Mouse (Mus musculus): ENCODE measurements around the gene Cd200r3. TPM values are rescaled to one million over a fixed set of nuclear protein-coding genes. Genes with fewer than 3 reads are reported as not detected.

The Cd200r3 gene
- polyA plus RNA-seq, 1 experiment from 2014 or later, result 1.3 TPM

GRCm38 (mm10) chr16:45020669-45021309, 77.3 kb downstream of the Cd200r3 start:
- WGBS, result 94% methylated on average over 2 of the region's 2 CpGs
- Histone ChIP-seq H3K4me3 (replicated peaks; ENCODE audit: low read length) (no peak overlapping the region), H3K9ac (ENCODE audit: low read length) (no peak overlapping the region), H3K36me3 (ENCODE audit: control insufficient read depth, insufficient read depth, low read length) (no peaks in the 10 kb centered on the region), H3K27me3 (ENCODE audit: control insufficient read depth, insufficient read depth, low read length) (no peaks in the 10 kb centered on the region), H3K4me2 (ENCODE audit: low read depth, low read length) (no peak overlapping the region), H3K9me3 (replicated peaks; ENCODE audit: control insufficient read depth, low read length) (no peaks in the 10 kb centered on the region), H3K4me1 (ENCODE audit: control insufficient read depth, insufficient read depth, low read length) (no peaks in the 10 kb centered on the region), H3K27ac (ENCODE audit: low read length) (no peak overlapping the region)
- ATAC-seq (ENCODE audit: insufficient read depth, low FRiP score), result no peak

- Histone ChIP-seq H3K4me2 (ENCODE audit: low read depth, low read length) (no peak overlapping the region), H3K27me3 (ENCODE audit: control insufficient read depth, insufficient read depth, low read length) (no peaks in the 10 kb centered on the region), H3K27ac (ENCODE audit: low read length) (no peak overlapping the region), H3K36me3 (ENCODE audit: control insufficient read depth, insufficient read depth, low read length) (no peaks in the 10 kb centered on the region), H3K9me3 (replicated peaks; ENCODE audit: control insufficient read depth, low read length) (no peaks in the 10 kb centered on the region), H3K9ac (ENCODE audit: low read length) (no peak overlapping the region), H3K4me3 (replicated peaks; ENCODE audit: low read length) (no peak overlapping the region), H3K4me1 (ENCODE audit: control insufficient read depth, insufficient read depth, low read length) (no peaks in the 10 kb centered on the region)
- ATAC-seq (ENCODE audit: insufficient read depth, low FRiP score), result no peak
Observed at GRCm38 (mm10) chr16:45021443-45021842, 78.0 kb downstream of the Cd200r3 start.

DNA sequence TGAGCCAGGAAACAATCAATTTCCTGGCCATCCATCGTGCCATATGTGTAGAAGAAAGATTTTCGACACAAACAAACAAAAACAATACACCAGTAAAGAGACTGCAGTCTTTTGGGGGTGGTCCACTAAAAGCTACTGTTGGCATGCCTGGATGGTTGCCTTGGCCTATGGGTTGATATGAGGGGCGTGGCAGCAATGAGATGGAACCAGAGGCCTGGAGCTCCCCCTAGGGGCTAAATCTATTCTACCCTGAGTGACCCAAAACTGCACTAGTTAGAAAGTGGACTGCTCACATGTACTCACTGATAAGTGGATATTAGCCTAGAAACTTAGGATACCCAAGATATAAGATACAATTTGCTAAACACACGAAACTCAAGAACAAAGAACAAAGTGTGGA, 80.4 kb downstream of the Cd200r3 start:
- no peak overlapping the region for H3K27ac ChIP-seq (ENCODE audit: low read length)
- H3K4me3 ChIP-seq (replicated peaks; ENCODE audit: low read length), result no peak overlapping the region
- 61% methylated on average over 4 of the region's 4 CpGs for WGBS
- no peaks in the 10 kb centered on the region for H3K36me3 ChIP-seq (ENCODE audit: control insufficient read depth, insufficient read depth, low read length)
- no peaks in the 10 kb centered on the region for H3K9me3 ChIP-seq (replicated peaks; ENCODE audit: control insufficient read depth, low read length)
- H3K4me1 ChIP-seq (ENCODE audit: control insufficient read depth, insufficient read depth, low read length), result no peaks in the 10 kb centered on the region
- H3K27me3 ChIP-seq (ENCODE audit: control insufficient read depth, insufficient read depth, low read length), result no peaks in the 10 kb centered on the region
- ATAC-seq (ENCODE audit: insufficient read depth, low FRiP score), result no peak
- H3K9ac ChIP-seq (ENCODE audit: low read length), result no peak overlapping the region
- no peak overlapping the region for H3K4me2 ChIP-seq (ENCODE audit: low read depth, low read length)

DNA sequence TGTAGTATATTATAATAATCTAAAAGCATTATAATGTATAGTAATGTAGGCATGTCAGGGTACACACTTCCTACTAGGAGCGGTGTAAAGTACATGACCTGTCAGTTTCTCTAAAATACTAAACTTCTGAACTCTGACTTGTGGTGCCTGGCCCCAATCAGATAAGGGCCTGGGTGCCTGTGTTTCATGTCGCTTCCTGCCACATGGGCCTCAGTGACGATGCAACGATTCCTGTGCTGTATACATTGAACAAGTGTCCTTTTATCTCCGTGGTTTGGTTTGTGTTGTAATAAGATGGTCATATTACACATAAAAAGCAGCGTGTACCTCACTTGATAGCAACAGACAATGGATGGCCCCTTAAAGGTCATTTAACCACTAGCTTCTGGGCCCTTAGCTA, 81.8 kb downstream of the Cd200r3 start:
- H3K4me1 ChIP-seq (ENCODE audit: control insufficient read depth, insufficient read depth, low read length), result peaks cover 4% of the 10 kb centered on the region; the same call in 1 of the 2 replicates
- H3K9ac ChIP-seq (ENCODE audit: low read length), result no peak overlapping the region
- no peaks in the 10 kb centered on the region for H3K27me3 ChIP-seq (ENCODE audit: control insufficient read depth, insufficient read depth, low read length)
- H3K9me3 ChIP-seq (replicated peaks; ENCODE audit: control insufficient read depth, low read length), result no peaks in the 10 kb centered on the region
- WGBS, result 68% methylated on average over 6 of the region's 6 CpGs
- H3K4me3 ChIP-seq (replicated peaks; ENCODE audit: low read length), result no peak overlapping the region
- no peak overlapping the region for H3K27ac ChIP-seq (ENCODE audit: low read length)
- H3K36me3 ChIP-seq (ENCODE audit: control insufficient read depth, insufficient read depth, low read length), result no peaks in the 10 kb centered on the region
- H3K4me2 ChIP-seq (ENCODE audit: low read depth, low read length), result no peak overlapping the region
- ATAC-seq (ENCODE audit: insufficient read depth, low FRiP score), result no peak

DNA sequence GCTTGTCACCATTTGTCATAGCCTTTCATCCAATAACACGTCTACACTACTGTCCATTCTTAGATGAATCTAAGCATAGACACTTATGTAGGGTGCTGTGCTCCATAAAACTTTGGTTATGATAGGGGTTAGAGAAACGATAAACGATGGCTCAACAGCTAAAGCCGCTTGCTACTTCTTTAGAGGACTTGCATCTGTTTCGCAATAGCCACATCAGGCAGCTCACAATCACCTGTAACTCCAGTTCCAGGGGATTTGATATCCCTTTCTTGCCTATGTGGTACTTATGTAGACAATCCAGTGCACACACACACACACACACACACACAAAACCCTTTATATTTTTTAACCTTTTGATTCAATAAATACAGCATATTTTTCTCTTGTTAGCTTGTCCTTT, 85.6 kb downstream of the Cd200r3 start:
- H3K4me1 ChIP-seq (ENCODE audit: control insufficient read depth, insufficient read depth, low read length), result peaks cover 9% of the 10 kb centered on the region; the same call in 1 of the 2 replicates
- H3K36me3 ChIP-seq (ENCODE audit: control insufficient read depth, insufficient read depth, low read length), result no peaks in the 10 kb centered on the region
- no peak overlapping the region for H3K9ac ChIP-seq (ENCODE audit: low read length)
- no peak overlapping the region for H3K27ac ChIP-seq (ENCODE audit: low read length)
- no peak overlapping the region for H3K4me2 ChIP-seq (ENCODE audit: low read depth, low read length)
- no peaks in the 10 kb centered on the region for H3K9me3 ChIP-seq (replicated peaks; ENCODE audit: control insufficient read depth, low read length)
- WGBS, result 75% methylated on average over 5 of the region's 5 CpGs
- no peak for ATAC-seq (ENCODE audit: insufficient read depth, low FRiP score)
- no peak overlapping the region for H3K4me3 ChIP-seq (replicated peaks; ENCODE audit: low read length)
- H3K27me3 ChIP-seq (ENCODE audit: control insufficient read depth, insufficient read depth, low read length), result no peaks in the 10 kb centered on the region

GRCm38 (mm10) chr16:45029493-45029892, 86.0 kb downstream of the Cd200r3 start:
- Histone ChIP-seq H3K4me3 (replicated peaks; ENCODE audit: low read length) (no peak overlapping the region), H3K9me3 (replicated peaks; ENCODE audit: control insufficient read depth, low read length) (no peaks in the 10 kb centered on the region), H3K27me3 (ENCODE audit: control insufficient read depth, insufficient read depth, low read length) (no peaks in the 10 kb centered on the region), H3K9ac (ENCODE audit: low read length) (no peak overlapping the region), H3K4me2 (ENCODE audit: low read depth, low read length) (no peak overlapping the region), H3K27ac (ENCODE audit: low read length) (no peak overlapping the region), H3K4me1 (ENCODE audit: control insufficient read depth, insufficient read depth, low read length) (peaks cover 9% of the 10 kb centered on the region; the same call in 1 of the 2 replicates), H3K36me3 (ENCODE audit: control insufficient read depth, insufficient read depth, low read length) (no peaks in the 10 kb centered on the region)
- no peak for ATAC-seq (ENCODE audit: insufficient read depth, low FRiP score)
- 86% methylated on average over 1 of the region's 1 CpGs for WGBS

GRCm38 (mm10) chr16:45030127-45030526, 86.6 kb downstream of the Cd200r3 start:
- Histone ChIP-seq H3K4me3 (replicated peaks; ENCODE audit: low read length) (no peak overlapping the region), H3K36me3 (ENCODE audit: control insufficient read depth, insufficient read depth, low read length) (no peaks in the 10 kb centered on the region), H3K4me1 (ENCODE audit: control insufficient read depth, insufficient read depth, low read length) (peaks cover 9% of the 10 kb centered on the region; the same call in 1 of the 2 replicates), H3K27ac (ENCODE audit: low read length) (no peak overlapping the region), H3K9ac (ENCODE audit: low read length) (no peak overlapping the region), H3K4me2 (ENCODE audit: low read depth, low read length) (no peak overlapping the region), H3K27me3 (ENCODE audit: control insufficient read depth, insufficient read depth, low read length) (no peaks in the 10 kb centered on the region), H3K9me3 (replicated peaks; ENCODE audit: control insufficient read depth, low read length) (no peaks in the 10 kb centered on the region)
- WGBS, result 72% methylated on average over 4 of the region's 4 CpGs
- ATAC-seq (ENCODE audit: insufficient read depth, low FRiP score), result no peak

DNA sequence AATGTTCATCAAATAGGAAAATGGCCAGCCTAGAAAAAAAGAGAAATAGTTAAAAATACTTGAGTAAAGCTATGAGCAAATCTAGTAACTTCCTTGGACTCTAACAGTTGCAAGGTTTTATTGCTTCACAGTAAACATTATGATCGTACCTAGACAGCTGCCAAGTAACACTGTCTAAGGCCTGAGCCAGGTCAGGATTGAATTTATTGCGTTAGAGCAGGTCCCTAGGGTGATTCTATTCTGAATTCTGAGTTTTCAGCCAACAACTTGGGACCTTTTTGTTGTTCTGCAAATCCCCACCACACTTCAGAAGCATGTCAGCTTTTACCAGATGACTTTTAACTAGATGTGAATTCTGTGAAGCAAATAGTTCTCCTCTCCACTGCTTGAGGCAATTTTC, 87.3 kb downstream of the Cd200r3 start:
- Histone ChIP-seq H3K9me3 (replicated peaks; ENCODE audit: control insufficient read depth, low read length) (no peaks in the 10 kb centered on the region), H3K4me2 (ENCODE audit: low read depth, low read length) (no peak overlapping the region), H3K4me1 (ENCODE audit: control insufficient read depth, insufficient read depth, low read length) (peaks cover 9% of the 10 kb centered on the region; the same call in 1 of the 2 replicates), H3K4me3 (replicated peaks; ENCODE audit: low read length) (no peak overlapping the region), H3K27me3 (ENCODE audit: control insufficient read depth, insufficient read depth, low read length) (no peaks in the 10 kb centered on the region), H3K27ac (ENCODE audit: low read length) (peak overlapping the region; percentile 10; the same call in 1 of the 2 replicates), H3K36me3 (ENCODE audit: control insufficient read depth, insufficient read depth, low read length) (no peaks in the 10 kb centered on the region), H3K9ac (ENCODE audit: low read length) (no peak overlapping the region)
- peak; percentile 29; the same call in 1 of the 2 replicates for ATAC-seq (ENCODE audit: insufficient read depth, low FRiP score)
- 30% methylated on average over 2 of the region's 2 CpGs for WGBS
